Mouse (Mus musculus): ENCODE measurements around the gene Ddb1. TPM values are rescaled to one million over a fixed set of nuclear protein-coding genes. Genes with fewer than 3 reads are reported as not detected.
"Not testable (repeated sequence)": the region's sequence is repeated elsewhere in the genome, so short reads cannot be mapped to it uniquely, and the experiment has no call there.

Gene Ddb1
- 100 to 1,000 TPM; 195 to 201 TPM for total RNA-seq (2021)
- long read RNA-seq, experiment 1, full-length matches to known transcripts: 137 of 183 reads
- long read RNA-seq, experiment 1, partial matches to known transcripts: 36 of 183 reads
- long read RNA-seq, experiment 1, other reads (novel, unspliced or antisense): 10 of 183 reads
- long read RNA-seq, experiment 2, full-length matches to known transcripts: 112 of 154 reads
- long read RNA-seq, experiment 2, partial matches to known transcripts: 28 of 154 reads
- long read RNA-seq, experiment 2, other reads (novel, unspliced or antisense): 14 of 154 reads

- DNase-seq (ENCODE audit: low spot score in 2 of 2): peak; percentile 98 to 99
- intact Hi-C loops (cut with DNase I): loop anchor here (1.0 to 2.0 kb wide), 2 partner anchors 28 to 51 kb away; partner anchors contain the start of genes Cyb561a3 and Tmem138
Observed at GRCm38 (mm10) chr19:10605293-10605900, at the start of gene Ddb1, which contains the start of gene Tkfc. Gene Ddb1, plus strand, starts transcription at chr19:10605327. Gene Tkfc, minus strand, starts transcription at chr19:10605654.

- intact Hi-C loops (cut with DNase I): loop anchor here (2.0 kb wide), 1 partner anchor 49 kb away; the partner anchor contains the start of genes Ddb1 and Tkfc
- peak; percentile 84 to 86 for DNase-seq (ENCODE audit: low spot score in 2 of 2)
Observed at GRCm38 (mm10) chr19:10555624-10556510, 49.3 kb upstream of the Ddb1 start, which contains the start of gene Tmem216. Gene Tmem216, minus strand, starts transcription at chr19:10556238.

GRCm38 (mm10) chr19:10557001-10557400 is 48.1 kb upstream of the Ddb1 start:
- DNase-seq (ENCODE audit: low spot score in 2 of 2): no peak
- intact Hi-C loops (cut with DNase I): no loop called here

GRCm38 (mm10) chr19:10557430-10557829 is 47.7 kb upstream of the Ddb1 start:
- no peak for DNase-seq (ENCODE audit: low spot score in 2 of 2)
- intact Hi-C loops (cut with DNase I): no loop called here

GRCm38 (mm10) chr19:10557837-10558375 is 47.2 kb upstream of the Ddb1 start:
- DNase-seq (ENCODE audit: low spot score in 2 of 2); intact Hi-C loops (cut with DNase I): not testable (repeated sequence)

- intact Hi-C loops (cut with DNase I): no loop called here
- DNase-seq (ENCODE audit: low spot score in 2 of 2): no peak
Observed at GRCm38 (mm10) chr19:10560108-10560507, 45.0 kb upstream of the Ddb1 start.

- intact Hi-C loops (cut with DNase I): no loop called here
- DNase-seq (ENCODE audit: low spot score in 2 of 2): no peak
Observed at GRCm38 (mm10) chr19:10561558-10562314, 43.4 kb upstream of the Ddb1 start.

- no peak for DNase-seq (ENCODE audit: low spot score in 2 of 2)
- intact Hi-C loops (cut with DNase I): no loop called here
Observed at GRCm38 (mm10) chr19:10562351-10562750, 42.8 kb upstream of the Ddb1 start.

- no peak for DNase-seq (ENCODE audit: low spot score in 2 of 2)
- intact Hi-C loops (cut with DNase I): no loop called here
Observed at GRCm38 (mm10) chr19:10564278-10564677, 40.8 kb upstream of the Ddb1 start.

GRCm38 (mm10) chr19:10565217-10565616 is 39.9 kb upstream of the Ddb1 start:
- intact Hi-C loops (cut with DNase I): no loop called here
- DNase-seq (ENCODE audit: low spot score in 2 of 2): no peak

- intact Hi-C loops (cut with DNase I): no loop called here
- DNase-seq (ENCODE audit: low spot score in 2 of 2): no peak
Observed at GRCm38 (mm10) chr19:10569627-10570026, 35.5 kb upstream of the Ddb1 start.

GRCm38 (mm10) chr19:10576690-10577561 is 28.2 kb upstream of the Ddb1 start, which contains the start of the genes Cyb561a3 and Tmem138:
Gene Cyb561a3, plus strand, starts transcription at chr19:10577172.
Gene Tmem138, minus strand, starts transcription at chr19:10577362.
- intact Hi-C loops (cut with DNase I): loop anchor here (1.0 kb wide), 1 partner anchor 28 kb away; the partner anchor contains the start of genes Ddb1 and Tkfc
- DNase-seq (ENCODE audit: low spot score in 2 of 2): peak; percentile 92 to 94

GRCm38 (mm10) chr19:10580102-10580501 is 25.0 kb upstream of the Ddb1 start:
- intact Hi-C loops (cut with DNase I): no loop called here
- no peak for DNase-seq (ENCODE audit: low spot score in 2 of 2)

- DNase-seq (ENCODE audit: low spot score in 2 of 2): no peak
- intact Hi-C loops (cut with DNase I): no loop called here
Observed at GRCm38 (mm10) chr19:10580761-10581160, 24.4 kb upstream of the Ddb1 start.

GRCm38 (mm10) chr19:10581984-10582383 is 23.1 kb upstream of the Ddb1 start:
- intact Hi-C loops (cut with DNase I): no loop called here

GRCm38 (mm10) chr19:10583550-10584146 is 21.5 kb upstream of the Ddb1 start:
- DNase-seq (ENCODE audit: low spot score in 2 of 2): no peak
- intact Hi-C loops (cut with DNase I): no loop called here

More at GRCm38 (mm10) chr19:10581984-10582383, 23.1 kb upstream of the Ddb1 start:
- no peak for DNase-seq (ENCODE audit: low spot score in 2 of 2)

- intact Hi-C loops (cut with DNase I): no loop called here
- no peak for DNase-seq (ENCODE audit: low spot score in 2 of 2)
Observed at GRCm38 (mm10) chr19:10585112-10585511, 20.0 kb upstream of the Ddb1 start.

All from left cerebral cortex, postnatal 14 days (tissue).